Mouse (Mus musculus): Measurements from ENCODE around the gene Clec2e. TPM values are rescaled to one million over a fixed set of nuclear protein-coding genes. Genes with fewer than 3 reads are reported as not detected.
"Not testable (repeated sequence)": the region's sequence is repeated elsewhere in the genome, so short reads cannot be mapped to it uniquely, and the experiment has no call there.

Gene Clec2e
- not detected in 2 replicates for polyA plus RNA-seq (2016; fragmentation: Nextera tagmentation; extraction: Ambion mirVana)

DNA sequence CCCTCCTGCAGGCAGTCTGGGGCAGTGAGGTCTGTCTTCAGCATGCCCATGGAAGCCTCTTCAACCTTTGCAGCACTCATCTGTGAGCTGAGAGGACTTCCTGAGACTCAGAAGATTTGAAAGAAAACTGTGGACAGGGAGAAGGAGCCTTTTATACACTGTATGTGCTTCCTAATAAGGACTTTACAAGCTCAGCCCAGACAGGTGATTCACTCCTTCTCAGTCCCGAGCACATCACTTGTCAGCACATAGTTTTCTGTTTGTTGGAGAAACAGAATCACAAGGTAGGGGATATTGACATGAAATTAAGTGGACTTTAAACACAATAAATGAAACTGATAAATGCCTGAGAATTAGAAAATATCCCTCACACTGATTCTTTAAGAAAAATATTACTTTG lies at the start of gene Clec2e:
Gene Clec2e, minus strand, starts transcription at position 120 of the 400 bp plus-strand sequence.
- not testable (repeated sequence) for ATAC-seq (ENCODE audit: low FRiP score, low read depth); H3K9ac ChIP-seq; H3K4me1 ChIP-seq; H3K27ac ChIP-seq; H3K27me3 ChIP-seq (replicated peaks); H3K4me3 ChIP-seq; H3K36me3 ChIP-seq; H3K9me3 ChIP-seq; H3K4me2 ChIP-seq (replicated peaks)
- 73% methylated on average over 1 of the region's 1 CpGs for WGBS

DNA sequence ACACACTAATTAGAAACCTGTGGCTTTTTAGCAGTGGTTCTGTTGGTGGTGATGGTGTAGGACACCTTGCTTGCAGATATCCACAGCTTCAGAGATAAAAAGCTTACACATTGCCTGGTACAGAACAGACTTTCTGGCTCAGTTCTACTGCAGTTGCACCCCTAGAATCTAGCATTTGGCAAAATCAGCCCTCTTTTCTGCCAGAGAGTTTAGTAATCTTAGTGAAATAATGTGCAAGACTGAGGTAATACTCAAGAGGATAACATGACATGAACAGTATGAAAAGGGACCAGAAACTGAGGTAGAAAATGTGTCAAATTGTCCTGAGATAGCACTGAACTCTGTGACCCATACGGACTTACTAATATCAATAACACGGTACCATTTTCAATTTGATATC lies 46.1 kb upstream of the Clec2e start:
- 94% methylated on average over 2 of the region's 2 CpGs for WGBS

DNA sequence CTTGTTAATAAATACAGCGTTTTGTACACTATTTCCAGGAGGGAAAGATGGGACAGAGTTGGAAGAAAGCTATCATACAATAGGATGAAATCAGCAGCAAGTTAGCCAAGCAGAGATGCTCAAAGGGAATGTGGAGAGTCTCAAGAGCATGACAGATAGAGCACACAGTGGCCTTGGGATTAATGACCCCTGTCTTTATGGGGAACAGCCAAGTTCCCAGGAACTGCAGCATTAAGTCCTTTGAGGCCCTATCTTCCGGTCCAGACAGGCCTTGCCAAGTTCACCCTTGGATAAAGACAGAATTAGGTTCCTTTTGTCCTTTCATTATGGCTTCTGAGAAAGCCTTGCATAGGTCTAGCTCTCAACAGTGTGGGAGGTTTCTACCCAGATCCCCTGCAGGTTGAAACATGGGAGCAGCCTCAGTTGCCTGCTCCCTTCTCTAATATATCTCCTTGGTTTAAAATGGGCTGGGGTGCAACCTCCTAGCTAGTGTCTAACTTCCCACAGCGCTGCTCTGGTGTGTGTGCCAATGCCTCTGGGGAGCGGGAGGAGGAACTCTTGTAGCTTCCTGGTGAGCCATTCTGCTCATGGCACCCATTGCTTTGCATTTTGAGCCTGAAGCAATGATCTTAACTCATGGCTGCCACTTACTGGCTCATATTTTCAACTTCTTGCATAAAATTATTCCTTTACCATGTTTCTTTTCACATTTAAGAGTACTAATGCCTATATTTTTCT lies 32.1 kb upstream of the Clec2e start:
- Histone ChIP-seq H3K4me1 (no peaks in the 10 kb centered on the region), H3K4me3 (no peak overlapping the region), H3K27ac (no peak overlapping the region), H3K9ac (no peak overlapping the region), H3K36me3 (no peaks in the 10 kb centered on the region), H3K27me3 (replicated peaks) (no peaks in the 10 kb centered on the region), H3K4me2 (replicated peaks) (no peak overlapping the region), H3K9me3 (no peaks in the 10 kb centered on the region)
- WGBS = 84% methylated on average over 4 of the region's 4 CpGs
- no peak for ATAC-seq (ENCODE audit: low FRiP score, low read depth)

More for the DNA sequence above, 46.1 kb upstream of the Clec2e start:
- no peak overlapping the region for H3K4me2 ChIP-seq (replicated peaks)
- no peaks in the 10 kb centered on the region for H3K27me3 ChIP-seq (replicated peaks)
- no peak overlapping the region for H3K27ac ChIP-seq
- H3K9me3 ChIP-seq = no peaks in the 10 kb centered on the region
- no peaks in the 10 kb centered on the region for H3K4me1 ChIP-seq
- ATAC-seq (ENCODE audit: low FRiP score, low read depth) = no peak
- H3K36me3 ChIP-seq = no peaks in the 10 kb centered on the region
- no peak overlapping the region for H3K4me3 ChIP-seq
- no peak overlapping the region for H3K9ac ChIP-seq

DNA sequence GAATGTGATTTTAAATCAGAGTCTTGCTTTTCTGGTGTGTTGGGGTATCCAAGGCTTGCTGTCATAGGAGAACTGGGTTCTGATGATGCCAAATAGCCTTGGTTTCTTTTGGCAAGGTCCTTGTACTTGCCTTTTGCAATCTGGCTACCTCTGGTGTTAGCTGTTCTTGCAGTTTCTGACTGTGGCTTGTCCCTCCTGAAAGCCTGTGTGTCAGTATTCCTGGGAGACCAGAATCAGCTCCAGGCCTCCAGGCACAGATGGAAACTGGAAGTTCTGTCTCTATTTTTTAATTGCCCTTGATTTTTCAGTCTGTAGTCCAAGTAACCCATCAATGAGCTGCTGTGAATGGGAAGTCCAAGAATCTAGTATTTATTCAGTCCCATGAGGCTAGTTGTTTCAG lies 26.1 kb upstream of the Clec2e start:
- H3K27ac ChIP-seq = no peak overlapping the region
- ATAC-seq (ENCODE audit: low FRiP score, low read depth) = no peak

DNA sequence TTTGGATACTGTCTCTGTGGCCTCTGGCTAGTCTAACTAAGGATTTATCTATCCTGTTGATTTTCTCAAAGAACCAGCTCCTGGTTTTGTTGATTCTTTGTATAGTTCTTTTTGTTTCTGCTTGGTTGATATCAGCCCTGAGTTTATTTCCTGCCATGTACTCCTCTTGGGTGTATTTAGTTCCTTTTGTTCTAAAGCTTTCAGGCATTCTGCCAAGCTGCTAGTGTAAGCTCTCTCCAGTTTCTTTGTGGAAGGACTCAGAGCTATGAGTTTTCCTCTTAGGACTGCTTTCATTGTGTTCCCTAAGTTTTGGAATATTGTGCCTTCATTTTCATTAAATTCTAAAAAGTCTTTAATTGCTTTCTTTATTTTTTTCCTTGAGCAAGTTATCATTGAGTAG lies 23.8 kb upstream of the Clec2e start:
- ATAC-seq (ENCODE audit: low FRiP score, low read depth); H3K4me3 ChIP-seq; H3K9me3 ChIP-seq; H3K9ac ChIP-seq; H3K27me3 ChIP-seq (replicated peaks); H3K4me2 ChIP-seq (replicated peaks); H3K36me3 ChIP-seq; H3K4me1 ChIP-seq; H3K27ac ChIP-seq: not testable (repeated sequence)

More for the DNA sequence above, 26.1 kb upstream of the Clec2e start:
- no peaks in the 10 kb centered on the region for H3K9me3 ChIP-seq
- H3K9ac ChIP-seq = no peak overlapping the region
- no peak overlapping the region for H3K4me3 ChIP-seq
- no peaks in the 10 kb centered on the region for H3K27me3 ChIP-seq (replicated peaks)
- H3K4me1 ChIP-seq = no peaks in the 10 kb centered on the region
- no peaks in the 10 kb centered on the region for H3K36me3 ChIP-seq
- H3K4me2 ChIP-seq (replicated peaks) = no peak overlapping the region

DNA sequence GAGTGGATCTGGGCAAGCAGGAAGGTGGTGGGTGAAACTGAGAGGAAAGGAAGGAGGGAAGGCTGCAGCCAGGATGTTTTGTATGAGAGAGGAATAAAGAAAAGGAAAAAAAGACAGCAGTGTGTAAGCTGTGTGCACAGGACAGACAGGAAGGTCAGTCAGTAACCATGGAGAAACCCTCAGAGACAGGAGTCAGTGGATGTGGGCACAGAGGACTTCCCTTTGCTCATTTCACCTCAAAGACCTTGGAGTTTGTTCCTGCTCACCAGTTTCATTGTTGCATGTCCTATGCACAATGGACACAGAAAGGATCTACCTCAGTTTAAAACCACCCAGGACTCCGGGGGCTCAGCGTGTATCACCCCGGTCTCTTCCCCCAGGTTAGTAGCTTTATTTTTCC lies 15.5 kb upstream of the Clec2e start:
- H3K4me1 ChIP-seq = no peaks in the 10 kb centered on the region
- H3K4me3 ChIP-seq = no peak overlapping the region
- H3K27ac ChIP-seq = no peak overlapping the region
- no peaks in the 10 kb centered on the region for H3K36me3 ChIP-seq
- no peak overlapping the region for H3K4me2 ChIP-seq (replicated peaks)
- H3K9ac ChIP-seq = no peak overlapping the region
- 91% methylated on average over 3 of the region's 3 CpGs for WGBS
- H3K27me3 ChIP-seq (replicated peaks) = no peaks in the 10 kb centered on the region
- ATAC-seq (ENCODE audit: low FRiP score, low read depth) = no peak
- H3K9me3 ChIP-seq = no peaks in the 10 kb centered on the region

DNA sequence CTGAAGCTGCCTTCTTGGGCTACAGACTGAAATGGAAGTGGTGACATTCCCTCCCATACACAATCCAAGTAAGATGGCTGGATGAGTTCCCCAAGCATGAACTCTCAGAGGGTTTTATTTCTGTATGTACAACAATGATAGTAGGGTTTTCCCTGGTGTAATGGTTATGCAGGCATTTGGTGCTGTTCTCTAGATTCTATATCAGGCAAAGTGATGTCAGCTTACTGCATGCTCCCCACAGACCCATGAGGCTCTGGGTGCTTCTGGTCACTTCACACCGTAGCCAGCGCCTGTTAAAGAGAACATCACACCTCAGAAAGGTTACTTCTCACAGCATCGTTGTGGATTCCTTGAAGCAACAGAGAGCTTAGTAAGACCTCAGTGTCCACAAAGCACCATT lies 13.5 kb upstream of the Clec2e start:
- not testable (repeated sequence) for H3K27me3 ChIP-seq (replicated peaks); H3K36me3 ChIP-seq; H3K4me3 ChIP-seq; H3K4me2 ChIP-seq (replicated peaks); H3K4me1 ChIP-seq; H3K9ac ChIP-seq; H3K27ac ChIP-seq; ATAC-seq (ENCODE audit: low FRiP score, low read depth); H3K9me3 ChIP-seq
- 91% methylated on average over 3 of the region's 3 CpGs for WGBS

DNA sequence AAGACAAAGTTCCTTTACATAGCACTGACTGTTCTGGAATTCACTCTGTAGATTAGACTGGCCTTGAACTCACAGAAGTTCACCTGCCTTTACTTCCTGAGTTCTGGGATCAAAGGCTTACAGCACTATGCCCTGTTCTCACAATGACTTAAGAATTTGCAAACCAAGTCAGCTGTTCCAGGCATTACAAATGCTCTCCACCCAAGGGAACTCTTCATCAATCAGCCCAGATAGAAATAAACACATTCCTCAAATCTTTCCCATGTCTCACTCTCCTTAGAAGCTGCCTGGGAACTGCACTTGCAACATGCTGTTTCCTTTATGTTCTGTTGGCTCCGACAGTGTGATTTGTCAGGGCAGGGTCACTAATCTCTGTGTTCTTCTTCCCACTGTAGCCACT lies 13.1 kb upstream of the Clec2e start:
- Histone ChIP-seq H3K9ac (no peak overlapping the region), H3K4me3 (no peak overlapping the region), H3K9me3 (no peaks in the 10 kb centered on the region), H3K36me3 (no peaks in the 10 kb centered on the region), H3K27ac (no peak overlapping the region), H3K4me1 (no peaks in the 10 kb centered on the region), H3K27me3 (replicated peaks) (no peaks in the 10 kb centered on the region), H3K4me2 (replicated peaks) (no peak overlapping the region)
- no peak for ATAC-seq (ENCODE audit: low FRiP score, low read depth)
- WGBS = 50% methylated on average over 1 of the region's 1 CpGs

DNA sequence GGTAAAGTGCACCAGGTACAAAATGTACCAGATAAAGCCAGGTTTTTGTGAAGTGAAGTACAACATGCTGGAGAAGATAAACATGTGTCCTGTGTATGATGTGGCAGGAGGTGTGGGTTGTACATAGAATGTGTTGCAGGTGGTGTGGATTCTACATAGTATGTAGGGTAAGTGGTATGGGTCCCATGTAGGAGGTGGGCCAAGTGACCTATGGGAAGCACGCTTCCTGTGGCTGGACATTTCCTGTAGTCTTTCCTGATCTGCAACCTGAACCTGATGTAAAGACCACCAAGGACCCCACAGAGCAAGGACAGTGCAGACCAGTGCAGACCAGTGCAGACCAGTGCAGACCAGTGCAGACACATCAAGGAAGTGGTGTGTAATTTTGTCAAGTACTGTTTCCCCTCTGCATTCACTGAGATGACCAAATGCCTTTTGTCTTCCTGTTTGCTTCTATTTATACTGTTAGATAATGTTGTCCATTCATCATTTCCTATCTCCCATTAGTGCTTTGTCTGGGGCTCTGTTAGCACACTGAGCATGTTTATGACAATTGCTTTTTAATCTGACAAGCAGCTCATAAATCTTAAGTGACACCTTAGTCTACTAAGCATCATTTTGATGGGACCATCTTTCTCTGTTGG lies 12.4 kb upstream of the Clec2e start:
- no peak overlapping the region for H3K9ac ChIP-seq
- 100% methylated on average over 1 of the region's 1 CpGs for WGBS
- no peaks in the 10 kb centered on the region for H3K36me3 ChIP-seq
- H3K27me3 ChIP-seq (replicated peaks) = no peaks in the 10 kb centered on the region
- H3K4me1 ChIP-seq = no peaks in the 10 kb centered on the region
- no peak overlapping the region for H3K27ac ChIP-seq
- H3K9me3 ChIP-seq = no peaks in the 10 kb centered on the region
- no peak overlapping the region for H3K4me3 ChIP-seq
- H3K4me2 ChIP-seq (replicated peaks) = no peak overlapping the region
- ATAC-seq (ENCODE audit: low FRiP score, low read depth) = no peak

DNA sequence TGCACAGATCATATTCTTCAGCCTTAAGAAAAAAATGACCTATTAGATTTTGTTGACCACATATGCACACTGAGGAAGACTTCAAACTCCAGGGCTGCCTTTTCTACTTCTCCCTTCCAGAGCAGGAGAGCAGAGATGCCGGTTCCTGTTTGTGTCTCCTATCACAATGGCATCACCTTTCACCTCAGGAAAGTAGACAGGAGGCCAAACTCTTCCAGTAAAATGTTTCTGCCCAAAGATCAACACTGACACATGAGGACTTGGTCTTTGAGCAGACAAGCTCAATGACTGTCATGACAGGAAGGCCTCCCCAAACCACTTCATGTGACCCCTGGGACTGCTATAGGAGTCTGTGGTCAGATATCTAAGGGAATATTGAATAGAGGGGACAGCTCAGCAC lies 11.8 kb upstream of the Clec2e start:
- WGBS = 92% methylated on average over 1 of the region's 1 CpGs
- no peaks in the 10 kb centered on the region for H3K27me3 ChIP-seq (replicated peaks)
- H3K4me1 ChIP-seq = no peaks in the 10 kb centered on the region
- ATAC-seq (ENCODE audit: low FRiP score, low read depth) = no peak
- no peak overlapping the region for H3K4me3 ChIP-seq
- no peaks in the 10 kb centered on the region for H3K9me3 ChIP-seq
- no peaks in the 10 kb centered on the region for H3K36me3 ChIP-seq
- H3K27ac ChIP-seq = no peak overlapping the region
- no peak overlapping the region for H3K9ac ChIP-seq
- H3K4me2 ChIP-seq (replicated peaks) = no peak overlapping the region

DNA sequence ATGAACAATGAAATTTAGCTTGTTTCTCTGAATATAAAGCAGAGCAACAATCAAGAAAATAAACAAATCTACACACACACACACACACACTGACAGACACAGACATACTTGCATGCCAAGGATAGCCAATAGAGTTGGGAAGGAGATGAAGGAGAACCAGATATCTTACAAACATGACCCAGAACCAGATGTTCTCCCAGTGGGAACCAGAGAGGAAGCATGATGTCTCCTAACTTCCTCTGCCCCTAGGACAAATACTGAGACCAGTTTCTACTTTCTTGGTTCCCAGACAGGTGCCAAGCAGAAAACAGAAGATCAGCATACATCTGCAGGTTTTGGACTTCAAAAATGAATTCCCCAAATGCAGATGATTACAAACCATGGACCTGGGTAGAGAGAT lies 7.2 kb upstream of the Clec2e start:
- Histone ChIP-seq H3K4me3 (no peak overlapping the region), H3K27ac (no peak overlapping the region), H3K4me1 (no peaks in the 10 kb centered on the region), H3K9ac (no peak overlapping the region), H3K36me3 (no peaks in the 10 kb centered on the region), H3K4me2 (replicated peaks) (no peak overlapping the region), H3K27me3 (replicated peaks) (no peaks in the 10 kb centered on the region), H3K9me3 (no peaks in the 10 kb centered on the region)
- ATAC-seq (ENCODE audit: low FRiP score, low read depth) = no peak

DNA sequence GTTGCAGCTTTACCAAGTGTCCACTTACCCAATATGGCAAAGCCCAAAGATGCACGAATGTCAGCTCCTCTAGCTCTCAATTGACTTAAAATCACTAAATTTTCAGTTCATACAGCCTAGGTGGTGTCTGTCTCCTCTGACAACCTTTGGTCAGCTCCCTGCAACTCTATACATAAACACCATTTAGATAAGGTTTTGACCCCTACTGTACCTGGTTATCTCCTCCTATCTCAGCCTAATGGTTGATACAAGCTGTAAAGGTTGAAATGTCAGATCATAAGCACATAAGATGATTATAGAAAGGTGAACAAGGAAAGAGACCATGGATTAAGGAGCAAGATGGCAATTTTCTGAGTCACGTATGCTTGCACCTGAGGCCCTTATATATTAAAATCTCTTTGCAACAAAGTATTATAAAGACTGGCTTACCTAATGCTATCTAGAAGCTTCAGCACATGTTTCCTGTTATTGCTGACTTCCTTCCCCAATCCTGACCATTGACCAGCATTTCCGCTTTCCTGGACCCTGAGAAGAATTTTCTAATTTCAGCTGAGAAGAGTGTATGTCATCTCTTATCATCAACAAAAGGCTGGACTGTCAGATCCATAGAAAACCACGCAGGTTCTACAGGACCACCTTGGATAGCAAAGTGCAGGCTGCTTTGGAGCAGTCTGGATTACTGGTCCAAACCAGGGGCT lies 2.3 kb upstream of the Clec2e start:
- Histone ChIP-seq H3K4me1 (no peaks in the 10 kb centered on the region), H3K36me3 (no peaks in the 10 kb centered on the region), H3K27me3 (replicated peaks) (no peaks in the 10 kb centered on the region), H3K4me2 (replicated peaks) (no peak overlapping the region), H3K4me3 (no peak overlapping the region), H3K9me3 (no peaks in the 10 kb centered on the region), H3K27ac (no peak overlapping the region), H3K9ac (no peak overlapping the region)
- WGBS = 85% methylated on average over 4 of the region's 4 CpGs
- ATAC-seq (ENCODE audit: low FRiP score, low read depth) = no peak
